Mouse (Mus musculus) liver, adult 2 months (tissue): ENCODE results near the gene Auts2. TPM values are rescaled to one million over a fixed set of nuclear protein-coding genes. Genes with fewer than 3 reads are reported as not detected.

Experiments used
- DNase-seq: peaks from one replicate; pipeline ENCODE4 v3.0.0-alpha.2; 2011; ENCODE audit warnings: low read depth, low spot score; ENCODE audit errors: extremely low read depth
- H3K27ac ChIP-seq: fragments of 200-500 bp; replicated peaks from 2 replicates; pipeline ENCODE4 v1.5.1; 2012; ENCODE audit warnings: low read depth, mild to moderate bottlenecking, control low read depth, inconsistent platforms, low read length; ENCODE audit not compliant: insufficient read depth
- H3K27me3 ChIP-seq: fragments of 200-500 bp; 2 replicates; pipeline ENCODE4 v1.6.1; 2012; ENCODE audit warnings: mild to moderate bottlenecking, moderate library complexity, low read length, inconsistent platforms; ENCODE audit not compliant: control insufficient read depth, insufficient read depth
- H3K36me3 ChIP-seq: fragments of 200-500 bp; 2 replicates; pipeline ENCODE4 v1.6.1; 2012; ENCODE audit warnings: low read length, inconsistent platforms; ENCODE audit not compliant: control insufficient read depth, insufficient read depth
- H3K4me1 ChIP-seq: fragments of 200-500 bp; 2 replicates; pipeline ENCODE4 v1.6.1; 2011; ENCODE audit warnings: low read length; ENCODE audit not compliant: control insufficient read depth, insufficient read depth
- H3K4me3 ChIP-seq: fragments of 200-500 bp; 2 replicates; pipeline ENCODE4 v1.5.1; 2011; ENCODE audit warnings: low read depth, mild to moderate bottlenecking, control low read depth, low read length, moderate library complexity; ENCODE audit not compliant: insufficient read depth
- H3K79me2 ChIP-seq: fragments of 200-500 bp; 2 replicates; pipeline ENCODE4 v1.6.1; 2012; ENCODE audit warnings: inconsistent platforms, mild to moderate bottlenecking, low read length, moderate library complexity; ENCODE audit not compliant: control insufficient read depth, insufficient read depth
- H3K9ac ChIP-seq: fragments of 200-500 bp; 2 replicates; pipeline ENCODE4 v1.6.1; 2012; ENCODE audit warnings: low read depth, mild to moderate bottlenecking, control low read depth, inconsistent platforms, low read length
- CTCF ChIP-seq: fragments of 200-500 bp; IDR thresholded peaks from 2 replicates; pipeline ENCODE4 v1.5.1; 2011; ENCODE audit warnings: low read depth, low read length, control low read depth
- POLR2A ChIP-seq: fragments of 200-500 bp; IDR thresholded peaks from 2 replicates; pipeline ENCODE4 v1.6.1; 2011; ENCODE audit warnings: low read length, control low read depth; ENCODE audit not compliant: insufficient read depth; ENCODE audit errors: extremely low read depth
- WGBS: fragments of 180-500 bp; shearing (Covaris S2); methylation state at CpG from one replicate; pipeline ENCODE4 v1.1.7; 2018; 5-methylcytosine and 5-hydroxymethylcytosine counted together
- polyA plus RNA-seq: library from polyadenylated mRNA; depleted of rRNA; stranded (reverse); fragments of >200 nt; gene quantifications from 2 replicates; pipeline ENCODE4 v1.2.3, GENCODE M21; 2012
- total RNA-seq: library from RNA; depleted of rRNA; stranded (reverse); fragments of >200 nt; gene quantifications from 2 replicates; pipeline ENCODE4 v1.2.3, GENCODE M21; 2014

Auts2 gene
- total and polyA plus RNA-seq, 2 experiments, result 0.37 to 0.51 TPM

- WGBS, result 81% methylated on average over 7 of the region's 7 CpGs
- Histone ChIP-seq H3K27me3 (no peaks in the 10 kb centered on the region), H3K27ac (no peak overlapping the region), H3K79me2 (no peaks in the 10 kb centered on the region), H3K4me1 (no peaks in the 10 kb centered on the region), H3K9ac (no peak overlapping the region), H3K4me3 (no peak overlapping the region), H3K36me3 (no peaks in the 10 kb centered on the region)
- no peak for TF ChIP-seq POLR2A
- TF ChIP-seq CTCF, result no peak
- DNase-seq, result no peak
Measured at GRCm38 (mm10) chr5:131431896-131432295, 1111.2 kb downstream of the Auts2 start.

- 20% methylated on average over 8 of the region's 8 CpGs for WGBS
- no peaks in the 10 kb centered on the region for H3K27me3 ChIP-seq
- H3K4me3 ChIP-seq, result no peak overlapping the region
- peak; percentile 23 for DNase-seq
- H3K9ac ChIP-seq, result no peak overlapping the region
- no peak overlapping the region for H3K27ac ChIP-seq
- TF ChIP-seq POLR2A, result no peak
- TF ChIP-seq CTCF, result peak; percentile 81
- H3K4me1 ChIP-seq, result no peaks in the 10 kb centered on the region
- H3K36me3 ChIP-seq, result no peaks in the 10 kb centered on the region
- H3K79me2 ChIP-seq, result no peaks in the 10 kb centered on the region
Measured at GRCm38 (mm10) chr5:131430109-131430508, 1113.0 kb downstream of the Auts2 start.

GRCm38 (mm10) chr5:131429563-131429962 lies 1113.6 kb downstream of the Auts2 start:
- H3K27me3 ChIP-seq, result no peaks in the 10 kb centered on the region
- 47% methylated on average over 6 of the region's 6 CpGs for WGBS
- TF ChIP-seq POLR2A (no peak), CTCF (no peak; the same call in 1 of the 2 replicates)

GRCm38 (mm10) chr5:131427734-131428413 lies 1115.3 kb downstream of the Auts2 start:
- no peak for TF ChIP-seq POLR2A
- TF ChIP-seq CTCF, result peak; percentile 84
- 36% methylated on average over 11 of the region's 11 CpGs for WGBS
- H3K9ac ChIP-seq, result no peak overlapping the region

More at GRCm38 (mm10) chr5:131429563-131429962, 1113.6 kb downstream of the Auts2 start:
- H3K79me2 ChIP-seq, result no peaks in the 10 kb centered on the region
- H3K9ac ChIP-seq, result no peak overlapping the region
- no peaks in the 10 kb centered on the region for H3K4me1 ChIP-seq
- no peaks in the 10 kb centered on the region for H3K36me3 ChIP-seq
- no peak overlapping the region for H3K4me3 ChIP-seq
- no peak for DNase-seq
- H3K27ac ChIP-seq, result no peak overlapping the region

GRCm38 (mm10) chr5:131422737-131423136 lies 1120.4 kb downstream of the Auts2 start:
- 84% methylated on average over 3 of the region's 3 CpGs for whole genome bisulfite sequencing

More at GRCm38 (mm10) chr5:131427734-131428413, 1115.3 kb downstream of the Auts2 start:
- no peaks in the 10 kb centered on the region for H3K79me2 ChIP-seq
- no peak overlapping the region for H3K27ac ChIP-seq
- DNase-seq, result peak; percentile 7
- H3K4me3 ChIP-seq, result no peak overlapping the region
- no peaks in the 10 kb centered on the region for H3K27me3 ChIP-seq
- H3K4me1 ChIP-seq, result no peaks in the 10 kb centered on the region
- H3K36me3 ChIP-seq, result no peaks in the 10 kb centered on the region

GRCm38 (mm10) chr5:131420406-131420805 lies 1122.7 kb downstream of the Auts2 start:
- Histone ChIP-seq H3K79me2 (no peaks in the 10 kb centered on the region), H3K27ac (no peak overlapping the region), H3K27me3 (no peaks in the 10 kb centered on the region), H3K4me3 (no peak overlapping the region), H3K36me3 (no peaks in the 10 kb centered on the region), H3K4me1 (no peaks in the 10 kb centered on the region), H3K9ac (no peak overlapping the region)
- DNase-seq, result no peak
- whole genome bisulfite sequencing, result 55% methylated on average over 2 of the region's 2 CpGs
- no peak for TF ChIP-seq CTCF
- TF ChIP-seq POLR2A, result no peak

More at GRCm38 (mm10) chr5:131422737-131423136, 1120.4 kb downstream of the Auts2 start:
- Histone ChIP-seq H3K79me2 (no peaks in the 10 kb centered on the region), H3K36me3 (no peaks in the 10 kb centered on the region), H3K4me3 (no peak overlapping the region), H3K27ac (no peak overlapping the region), H3K9ac (no peak overlapping the region), H3K27me3 (no peaks in the 10 kb centered on the region), H3K4me1 (no peaks in the 10 kb centered on the region)
- TF ChIP-seq POLR2A, result no peak
- peak; percentile 40; the same call in 1 of the 2 replicates for TF ChIP-seq CTCF
- DNase-seq, result no peak
